Mouse (Mus musculus) ovary, postnatal 36 days (tissue): ENCODE measurements at regions not wholly inside any gene's neighbourhood (a gene's known extent, or its start where the extent isn't known, plus 50 kb on each side); places are given as distances from the start of the nearest gene placed in this dataset.

Experiments
- DNase-seq: peaks from one replicate; pipeline ENCODE4 v3.0.0; 2022; ENCODE audit warnings: low spot score, mixed read lengths

- no peak for DNase-seq
Observed at GRCm38 (mm10) chr10:43712657-43713056, 134.6 kb downstream of the Cd24a start.

GRCm38 (mm10) chr10:43718768-43719167, 140.7 kb downstream of the Cd24a start:
- DNase-seq = no peak

- DNase-seq = no peak
Observed at GRCm38 (mm10) chr10:43721356-43721755, 143.3 kb downstream of the Cd24a start.

- DNase-seq = no peak
Observed at GRCm38 (mm10) chr10:43722164-43722563, 144.1 kb downstream of the Cd24a start.

- DNase-seq = peak; percentile 45
Observed at GRCm38 (mm10) chr10:43722711-43723614, 144.9 kb downstream of the Cd24a start.

GRCm38 (mm10) chr10:43723615-43723937, 145.5 kb downstream of the Cd24a start:
- no peak for DNase-seq

GRCm38 (mm10) chr10:43727746-43728145, 149.7 kb downstream of the Cd24a start:
- DNase-seq = no peak

- DNase-seq = no peak
Observed at GRCm38 (mm10) chr10:43729184-43729583, 151.1 kb downstream of the Cd24a start.

- no peak for DNase-seq
Observed at GRCm38 (mm10) chr10:43733618-43734415, 155.7 kb downstream of the Cd24a start.

- no peak for DNase-seq
Observed at GRCm38 (mm10) chr10:43739181-43739580, 161.1 kb downstream of the Cd24a start.

- no peak for DNase-seq
Observed at GRCm38 (mm10) chr10:43739718-43740117, 161.6 kb downstream of the Cd24a start.

GRCm38 (mm10) chr10:43740204-43740865, 161.2 kb downstream of the Qrsl1 start:
- DNase-seq = no peak

- no peak for DNase-seq
Observed at GRCm38 (mm10) chr10:43741361-43742084, 160.0 kb downstream of the Qrsl1 start.

GRCm38 (mm10) chr10:43742085-43743054, 159.2 kb downstream of the Qrsl1 start:
- DNase-seq = no peak

GRCm38 (mm10) chr10:43743188-43744120, 158.1 kb downstream of the Qrsl1 start:
- DNase-seq = no peak

GRCm38 (mm10) chr10:43745931-43746630, 155.5 kb downstream of the Qrsl1 start:
- DNase-seq = no peak

GRCm38 (mm10) chr10:43746631-43747001, 154.9 kb downstream of the Qrsl1 start:
- no peak for DNase-seq

- no peak for DNase-seq
Observed at GRCm38 (mm10) chr10:43747541-43747940, 154.0 kb downstream of the Qrsl1 start.

- DNase-seq = no peak
Observed at GRCm38 (mm10) chr10:43748300-43748699, 153.2 kb downstream of the Qrsl1 start.
